ENCODE assay signal across 8 mouse cellular contexts in the genomic region with DNA sequence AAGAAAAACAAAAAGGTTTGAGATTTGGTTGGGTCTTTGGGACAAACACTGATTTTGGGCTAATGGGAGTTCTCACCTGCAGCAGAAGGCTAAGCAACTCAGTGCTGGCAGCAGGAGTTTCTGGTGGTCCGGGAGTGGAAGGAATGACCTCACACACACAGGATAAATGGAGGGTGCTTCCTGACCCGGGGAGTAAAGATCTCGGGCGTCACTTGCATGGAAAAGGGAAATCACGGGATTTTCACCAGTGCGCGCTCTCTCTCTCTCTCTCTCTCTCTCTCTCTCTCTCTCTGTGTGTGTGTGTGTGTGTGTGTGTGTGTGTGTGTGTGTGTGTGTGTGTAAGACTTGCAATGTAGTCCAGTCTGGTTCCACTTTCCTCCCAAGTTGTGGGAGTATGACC. TPM values are rescaled to one million over a fixed set of nuclear protein-coding genes. Genes with fewer than 3 reads are reported as not detected.
A peak's percentile ranks its signal among the peaks of the same experiment; 100 is the strongest.
DNase-seq lines count a peak whose midpoint lies in the region; ATAC-seq and TF ChIP-seq lines count a peak whose summit lies in the region.
"Had no signal": no experiment of that assay in that cellular context is flagged by ENCODE, and none has a peak within 500 bp of the region (broad histone marks: within the 10 kb centered on the region; RNA-seq: fewer than 3 reads in every experiment).

No protein-coding gene starts in this region.

- H3K4me1 ChIP-seq in midbrain, embryonic 11.5 days (ENCODE audit: control insufficient read depth, insufficient read depth, low read length) = peaks cover 37% of the 10 kb centered on the region
- H3K4me1 ChIP-seq in midbrain, embryonic 14.5 days (ENCODE audit: control insufficient read depth, insufficient read depth, low read length) = peaks cover 29% of the 10 kb centered on the region
- H3K4me1 ChIP-seq in limb, embryonic 14.5 days (ENCODE audit: control insufficient read depth, insufficient read depth, low read length) = peaks cover 27% of the 10 kb centered on the region
- H3K4me1 ChIP-seq in stomach, postnatal 0 days (replicated peaks; ENCODE audit: control insufficient read depth, insufficient read depth) = peaks cover 5% of the 10 kb centered on the region; the same call in 1 of the 2 replicates

- no peak for ATAC-seq in midbrain, embryonic 11.5 days (ENCODE audit: low FRiP score)
- no peak for ATAC-seq in midbrain, embryonic 14.5 days (ENCODE audit: low FRiP score, low TSS enrichment)
- no peak for ATAC-seq in limb, embryonic 14.5 days (ENCODE audit: low FRiP score, low read depth)
- ATAC-seq in stomach, postnatal 0 days (ENCODE audit: low FRiP score, low TSS enrichment) = no peak

- no peak for TF ChIP-seq CTCF in stomach, postnatal 0 days (IDR thresholded peaks at IDR 0.05; ENCODE audit: low read depth)

- peak; percentile 86 for DNase-seq in midbrain, embryonic 11.5 days (ENCODE audit: low spot score, missing footprints)
- DNase-seq in midbrain, embryonic 14.5 days = no peak
- DNase-seq in heart, postnatal 4 days = peak; percentile 37
- DNase-seq in limb, embryonic 14.5 days (ENCODE audit: low spot score) = no peak
- DNase-seq in stomach, postnatal 0 days (ENCODE audit: low spot score) = no peak
- DNase-seq in thymus, postnatal 10 days (ENCODE audit: low spot score in 2 of 2) = no peak
- DNase-seq in testis, postnatal 14 days (ENCODE audit: low spot score) = no peak

- H3K27ac ChIP-seq in midbrain, embryonic 11.5 days (ENCODE audit: low read depth, low read length) = no peak overlapping the region
- H3K27ac ChIP-seq in midbrain, embryonic 14.5 days (replicated peaks; ENCODE audit: low read depth, low read length) = no peak overlapping the region
- no peak overlapping the region for H3K27ac ChIP-seq in limb, embryonic 14.5 days (replicated peaks; ENCODE audit: low read depth, low read length)
- H3K27ac ChIP-seq in stomach, postnatal 0 days (replicated peaks) = peak overlapping the region; percentile 96; the same call in 1 of the 2 replicates
- H3K27ac ChIP-seq: hindbrain, embryonic 15.5 days had no signal

- H3K36me3 ChIP-seq in midbrain, embryonic 11.5 days (ENCODE audit: control insufficient read depth, insufficient read depth, low read length) = no peaks in the 10 kb centered on the region
- no peaks in the 10 kb centered on the region for H3K36me3 ChIP-seq in midbrain, embryonic 14.5 days (ENCODE audit: control insufficient read depth, insufficient read depth, low read length)
- H3K36me3 ChIP-seq in limb, embryonic 14.5 days (ENCODE audit: control insufficient read depth, insufficient read depth, low read length) = no peaks in the 10 kb centered on the region
- no peaks in the 10 kb centered on the region for H3K36me3 ChIP-seq in stomach, postnatal 0 days (ENCODE audit: control insufficient read depth, insufficient read depth, low read length)
- H3K36me3 ChIP-seq: hindbrain, embryonic 15.5 days had no signal

- 18% methylated on average over 7 of the region's 7 CpGs for WGBS in midbrain, embryonic 11.5 days
- 21% methylated on average over 7 of the region's 7 CpGs for WGBS in midbrain, embryonic 14.5 days
- 11% methylated on average over 7 of the region's 7 CpGs for WGBS in limb, embryonic 14.5 days
- WGBS in stomach, postnatal 0 days = 36% methylated on average over 7 of the region's 7 CpGs

- peak overlapping the region; percentile 90; the same call in 1 of the 2 replicates for H3K4me2 ChIP-seq in midbrain, embryonic 11.5 days
- no peak overlapping the region for H3K4me2 ChIP-seq in midbrain, embryonic 14.5 days (ENCODE audit: low read length)
- peak overlapping the region; percentile 91 for H3K4me2 ChIP-seq in limb, embryonic 14.5 days (replicated peaks; ENCODE audit: low read depth, low read length, severe bottlenecking)
- H3K4me2 ChIP-seq in stomach, postnatal 0 days (replicated peaks; ENCODE audit: low read depth) = no peak overlapping the region; the same call in 1 of the 2 replicates

- no peak for TF ChIP-seq POLR2A in limb, embryonic 14.5 days (IDR thresholded peaks at IDR 0.05; ENCODE audit: borderline replicate concordance, extremely low read depth, insufficient read depth, insufficient read length)

- no peaks in the 10 kb centered on the region for H3K9me3 ChIP-seq in midbrain, embryonic 11.5 days (ENCODE audit: control insufficient read depth, low read length)
- no peaks in the 10 kb centered on the region for H3K9me3 ChIP-seq in midbrain, embryonic 14.5 days (ENCODE audit: control insufficient read depth, low read length)
- H3K9me3 ChIP-seq in limb, embryonic 14.5 days (ENCODE audit: control insufficient read depth, low read length) = no peaks in the 10 kb centered on the region
- no peaks in the 10 kb centered on the region for H3K9me3 ChIP-seq in stomach, postnatal 0 days (ENCODE audit: control insufficient read depth, low read length)
- H3K9me3 ChIP-seq: hindbrain, embryonic 15.5 days had no signal

- no peak for TF ChIP-seq EP300 in stomach, postnatal 0 days (optimal IDR thresholded peaks at IDR 0.05)

- no peaks in the 10 kb centered on the region for H3K27me3 ChIP-seq in midbrain, embryonic 11.5 days (ENCODE audit: control insufficient read depth, insufficient read depth, low read length)
- peaks cover 8% of the 10 kb centered on the region; the same call in 1 of the 2 replicates for H3K27me3 ChIP-seq in midbrain, embryonic 14.5 days (ENCODE audit: control insufficient read depth, insufficient read depth, low read length)
- no peaks in the 10 kb centered on the region for H3K27me3 ChIP-seq in limb, embryonic 14.5 days (ENCODE audit: control insufficient read depth, insufficient read depth, low read length)
- H3K27me3 ChIP-seq in stomach, postnatal 0 days (ENCODE audit: control insufficient read depth, insufficient read depth, low read length) = no peaks in the 10 kb centered on the region

- H3K4me3 ChIP-seq in midbrain, embryonic 11.5 days (ENCODE audit: low read depth, low read length) = no peak overlapping the region
- H3K4me3 ChIP-seq in midbrain, embryonic 14.5 days (replicated peaks; ENCODE audit: low read depth, low read length) = no peak overlapping the region
- H3K4me3 ChIP-seq in limb, embryonic 14.5 days (replicated peaks; ENCODE audit: low read length) = no peak overlapping the region
- H3K4me3 ChIP-seq in stomach, postnatal 0 days (ENCODE audit: low read depth, low read length) = no peak overlapping the region

- H3K9ac ChIP-seq in midbrain, embryonic 11.5 days (ENCODE audit: low read length) = no peak overlapping the region; the same call in 1 of the 2 replicates
- no peak overlapping the region for H3K9ac ChIP-seq in midbrain, embryonic 14.5 days (replicated peaks; ENCODE audit: low read length)
- no peak overlapping the region for H3K9ac ChIP-seq in limb, embryonic 14.5 days (ENCODE audit: low read depth, low read length, severe bottlenecking)
- H3K9ac ChIP-seq in stomach, postnatal 0 days (ENCODE audit: low read length) = no peak overlapping the region

RNA-seq across cellular contexts. Expression of gene Ephb4, which starts 2.1 kb away (rescaled TPM):
- 19.0 and 20.8 TPM in 2 replicates for polyA plus RNA-seq in midbrain, embryonic 11.5 days (2014; fragmentation: Nextera tagmentation; extraction: Ambion mirVana)
- 3.4 and 8.5 TPM in 2 replicates for polyA plus RNA-seq in midbrain, embryonic 14.5 days (2014; fragmentation: Nextera tagmentation; extraction: Ambion mirVana)
- 100 to 1,000 TPM; 102 to 108 TPM for total RNA-seq in heart, postnatal 4 days (2021)
- polyA plus RNA-seq in limb, embryonic 14.5 days (2012; rRNA removed) = 102 and 125 TPM in 2 replicates
- polyA plus RNA-seq in limb, embryonic 14.5 days (2014; fragmentation: Nextera tagmentation; extraction: Ambion mirVana) = 78.1 and 92.1 TPM in 2 replicates
- polyA plus RNA-seq in stomach, postnatal 0 days (2015; fragmentation: Nextera tagmentation; extraction: Ambion mirVana) = 12.1 and 13.9 TPM in 2 replicates

RNA-seq across cellular contexts. Expression of gene Slc12a9, which starts 14.5 kb away (rescaled TPM):
- polyA plus RNA-seq in midbrain, embryonic 11.5 days (2014; fragmentation: Nextera tagmentation; extraction: Ambion mirVana) = 5.8 TPM in 2 replicates
- 17.1 and 18.6 TPM in 2 replicates for polyA plus RNA-seq in midbrain, embryonic 14.5 days (2014; fragmentation: Nextera tagmentation; extraction: Ambion mirVana)
- total RNA-seq in heart, postnatal 4 days (2021) = 1 to 10 TPM; 5.0 to 5.5 TPM
- 20.2 and 26.1 TPM in 2 replicates for polyA plus RNA-seq in limb, embryonic 14.5 days (2012; rRNA removed)
- 8.0 and 11.9 TPM in 2 replicates for polyA plus RNA-seq in limb, embryonic 14.5 days (2014; fragmentation: Nextera tagmentation; extraction: Ambion mirVana)
- 6.5 and 7.2 TPM in 2 replicates for polyA plus RNA-seq in stomach, postnatal 0 days (2015; fragmentation: Nextera tagmentation; extraction: Ambion mirVana)

RNA-seq across cellular contexts. Expression of gene Trip6, which starts 33.7 kb away (rescaled TPM):
- polyA plus RNA-seq in midbrain, embryonic 11.5 days (2014; fragmentation: Nextera tagmentation; extraction: Ambion mirVana) = 28.0 and 34.1 TPM in 2 replicates
- polyA plus RNA-seq in midbrain, embryonic 14.5 days (2014; fragmentation: Nextera tagmentation; extraction: Ambion mirVana) = 12.0 and 12.9 TPM in 2 replicates
- total RNA-seq in heart, postnatal 4 days (2021) = 10 to 100 TPM; 32.5 to 36.0 TPM
- polyA plus RNA-seq in limb, embryonic 14.5 days (2012; rRNA removed) = 131 and 155 TPM in 2 replicates
- 91.0 and 105 TPM in 2 replicates for polyA plus RNA-seq in limb, embryonic 14.5 days (2014; fragmentation: Nextera tagmentation; extraction: Ambion mirVana)
- polyA plus RNA-seq in stomach, postnatal 0 days (2015; fragmentation: Nextera tagmentation; extraction: Ambion mirVana) = 46.4 and 47.9 TPM in 2 replicates

RNA-seq across cellular contexts. Expression of gene Srrt, which starts 40.4 kb away (rescaled TPM):
- 151 and 154 TPM in 2 replicates for polyA plus RNA-seq in midbrain, embryonic 11.5 days (2014; fragmentation: Nextera tagmentation; extraction: Ambion mirVana)
- polyA plus RNA-seq in midbrain, embryonic 14.5 days (2014; fragmentation: Nextera tagmentation; extraction: Ambion mirVana) = 82.0 and 95.9 TPM in 2 replicates
- total RNA-seq in heart, postnatal 4 days (2021) = 100 to 1,000 TPM; 108 to 119 TPM
- polyA plus RNA-seq in limb, embryonic 14.5 days (2012; rRNA removed) = 263 and 300 TPM in 2 replicates
- 104 and 109 TPM in 2 replicates for polyA plus RNA-seq in limb, embryonic 14.5 days (2014; fragmentation: Nextera tagmentation; extraction: Ambion mirVana)
- 29.3 and 31.6 TPM in 2 replicates for polyA plus RNA-seq in stomach, postnatal 0 days (2015; fragmentation: Nextera tagmentation; extraction: Ambion mirVana)

RNA-seq across cellular contexts. Expression of gene Ufsp1, which starts 53.4 kb away (rescaled TPM):
- 7.5 and 7.9 TPM in 2 replicates for polyA plus RNA-seq in midbrain, embryonic 11.5 days (2014; fragmentation: Nextera tagmentation; extraction: Ambion mirVana)
- polyA plus RNA-seq in midbrain, embryonic 14.5 days (2014; fragmentation: Nextera tagmentation; extraction: Ambion mirVana) = 13.7 and 18.3 TPM in 2 replicates
- total RNA-seq in heart, postnatal 4 days (2021) = 1 to 10 TPM; 7.5 to 8.0 TPM
- polyA plus RNA-seq in limb, embryonic 14.5 days (2012; rRNA removed) = 10.4 and 10.5 TPM in 2 replicates
- polyA plus RNA-seq in limb, embryonic 14.5 days (2014; fragmentation: Nextera tagmentation; extraction: Ambion mirVana) = 9.8 and 10.2 TPM in 2 replicates
- polyA plus RNA-seq in stomach, postnatal 0 days (2015; fragmentation: Nextera tagmentation; extraction: Ambion mirVana) = 11.0 and 11.4 TPM in 2 replicates

Comparison
In these comparisons a context has a peak if more than half of its experiments do, and no peak if none do; other contexts are left out.
1. DNase-seq: peak in midbrain, embryonic 11.5 days (single experiment) and heart, postnatal 4 days (single experiment); none in midbrain, embryonic 14.5 days (single experiment), limb, embryonic 14.5 days (single experiment), stomach, postnatal 0 days (single experiment), thymus, postnatal 10 days (0 of 2) and testis, postnatal 14 days (single experiment).
2. H3K4me2 ChIP-seq: peak in midbrain, embryonic 11.5 days (single experiment) and limb, embryonic 14.5 days (single experiment); none in midbrain, embryonic 14.5 days (single experiment) and stomach, postnatal 0 days (single experiment).